Mouse (Mus musculus): ENCODE data around the gene Syne2. TPM values are rescaled to one million over a fixed set of nuclear protein-coding genes. Genes with fewer than 3 reads are reported as not detected.

Syne2 gene
- polyA plus RNA-seq, 1 experiment from 2014 or later, result 5.1 TPM

DNA sequence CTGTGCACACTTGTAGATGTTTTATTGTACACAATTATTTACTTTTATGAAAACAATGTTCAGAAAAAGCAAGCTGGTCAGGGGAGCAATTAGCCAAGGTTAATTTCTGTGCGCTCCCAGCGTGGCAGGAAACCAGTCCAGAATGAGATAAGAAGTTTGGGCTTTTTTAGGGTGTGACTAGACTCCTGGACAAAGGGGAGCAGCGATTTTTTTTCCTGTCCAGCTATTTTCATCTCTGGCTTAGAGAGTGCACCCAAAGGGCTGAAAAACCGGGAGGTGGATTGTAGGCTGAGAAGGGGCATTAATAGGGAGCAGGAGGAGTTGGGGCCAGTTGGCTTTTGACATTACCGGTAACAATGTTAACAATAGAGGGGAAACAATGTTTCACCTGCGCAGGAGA lies 3.4 kb upstream of the Syne2 start:
- no peak overlapping the region for H3K4me3 ChIP-seq (replicated peaks)
- no peak for DNase-seq
- no peaks in the 10 kb centered on the region for H3K36me3 ChIP-seq
- H3K27ac ChIP-seq, result no peak overlapping the region
- WGBS (ENCODE audit: insufficient replicate concordance), result 22% methylated on average over 6 of the region's 6 CpGs
- ATAC-seq (ENCODE audit: low read depth), result no peak
- H3K4me2 ChIP-seq, result no peak overlapping the region
- no peak overlapping the region for H3K9ac ChIP-seq
- H3K4me1 ChIP-seq (replicated peaks), result peaks cover 21% of the 10 kb centered on the region
- no peaks in the 10 kb centered on the region for H3K9me3 ChIP-seq (replicated peaks)
- peaks cover 49% of the 10 kb centered on the region for H3K27me3 ChIP-seq

DNA sequence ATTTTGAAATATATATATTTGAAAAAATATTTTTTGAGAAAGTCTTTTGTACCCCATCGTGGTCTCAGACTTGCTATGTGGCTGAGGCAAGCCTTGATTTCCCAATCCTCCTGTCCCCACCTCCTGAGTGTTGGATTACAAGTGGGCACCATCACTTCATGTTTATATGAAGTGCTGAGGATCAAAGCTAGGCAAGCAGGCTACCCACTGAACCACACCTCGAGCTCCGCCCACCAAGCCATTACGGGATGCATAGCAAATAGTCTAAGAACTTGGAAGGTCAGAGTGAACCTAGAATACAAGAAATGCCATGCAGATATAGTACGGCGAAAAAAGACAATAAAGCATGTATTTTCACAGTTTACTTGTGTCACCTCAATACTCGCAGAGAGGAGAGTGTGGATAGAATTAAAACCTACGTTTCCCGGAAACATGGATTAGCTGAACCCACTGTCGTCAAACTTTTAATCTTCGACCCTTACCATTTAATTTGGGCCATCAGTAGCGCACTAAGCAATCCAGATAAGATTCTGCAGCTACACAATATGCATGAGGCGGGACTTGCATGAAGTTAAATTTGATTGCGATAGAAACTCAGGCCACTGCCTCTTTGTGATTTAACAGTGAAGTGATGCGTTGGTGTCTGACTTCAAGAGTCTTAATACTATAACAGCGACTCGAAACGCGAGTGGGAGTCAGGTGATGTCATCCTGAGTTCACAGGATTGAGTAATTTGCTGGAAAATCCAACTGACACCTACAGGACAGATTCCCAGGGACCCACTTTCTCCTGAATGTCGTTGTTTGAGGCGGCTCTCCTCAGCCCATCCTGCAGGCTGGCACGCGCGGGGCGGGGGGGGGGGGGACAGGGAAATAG lies 715 bp upstream of the Syne2 start:
- no peak overlapping the region for H3K9ac ChIP-seq
- ATAC-seq (ENCODE audit: low read depth) (no peak), DNase-seq (no peak)
- 14% methylated on average over 25 of the region's 25 CpGs for WGBS (ENCODE audit: insufficient replicate concordance)
- no peak overlapping the region for H3K27ac ChIP-seq
- H3K4me1 ChIP-seq (replicated peaks), result peaks cover 21% of the 10 kb centered on the region
- no peaks in the 10 kb centered on the region for H3K36me3 ChIP-seq
- no peaks in the 10 kb centered on the region for H3K9me3 ChIP-seq (replicated peaks)
- peak overlapping the region; percentile 69 for H3K4me3 ChIP-seq (replicated peaks)
- peak overlapping the region; percentile 88 for H3K4me2 ChIP-seq
- H3K27me3 ChIP-seq, result peaks cover 75% of the 10 kb centered on the region

DNA sequence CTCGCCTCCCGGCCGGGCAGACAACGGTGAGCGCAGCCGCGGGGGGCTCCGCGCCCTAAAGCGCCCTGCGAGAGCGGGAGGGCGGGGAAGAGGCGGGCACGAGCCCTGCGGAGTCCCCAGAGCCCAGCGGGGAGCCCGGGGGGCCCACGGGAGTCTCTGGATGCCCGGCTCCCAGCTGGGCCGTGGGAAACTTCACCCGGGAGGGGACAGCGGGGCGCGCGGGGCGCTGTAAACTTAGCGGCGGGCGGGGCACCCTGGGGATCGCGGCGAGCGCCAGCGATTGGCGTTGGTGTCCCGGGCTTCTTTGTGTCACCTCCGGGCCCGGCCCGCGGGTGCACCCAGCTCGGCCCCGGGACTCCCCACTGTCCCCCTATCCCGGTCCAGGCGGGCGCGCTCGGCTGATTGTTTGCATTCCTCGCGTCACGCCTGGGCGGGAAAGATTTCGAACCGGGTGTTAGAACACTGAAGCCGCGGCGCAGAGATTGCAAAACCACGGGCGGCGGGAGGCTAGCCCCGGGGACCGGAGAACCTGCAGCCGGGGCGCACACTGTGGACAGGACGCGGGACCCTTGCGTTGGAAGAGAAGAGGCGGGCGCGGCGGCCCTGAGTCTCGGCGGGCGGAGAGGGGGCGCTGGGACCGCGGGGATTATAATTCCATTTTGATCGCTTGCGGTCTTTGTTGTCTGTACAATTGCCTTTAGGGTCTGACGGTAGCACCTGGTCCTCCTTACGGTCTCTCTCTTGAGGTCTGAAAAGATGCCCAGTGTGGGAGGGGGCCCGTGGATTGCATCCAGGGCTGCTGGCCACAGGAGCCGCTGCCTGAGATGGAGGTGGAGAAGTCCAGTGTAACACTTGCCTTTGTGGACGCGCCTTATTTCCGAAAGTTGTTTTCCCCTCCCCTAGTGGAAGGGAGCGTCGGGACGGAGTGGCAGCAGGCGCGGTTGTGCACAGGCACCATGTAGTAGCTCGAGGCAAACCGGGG lies 810 bp downstream of the Syne2 start:
- Histone ChIP-seq H3K27me3 (peaks cover 77% of the 10 kb centered on the region), H3K9me3 (replicated peaks) (no peaks in the 10 kb centered on the region), H3K4me2 (peak overlapping the region; percentile 88), H3K4me1 (replicated peaks) (peaks cover 21% of the 10 kb centered on the region), H3K9ac (peak overlapping the region; percentile 68), H3K36me3 (no peaks in the 10 kb centered on the region), H3K27ac (no peak overlapping the region), H3K4me3 (replicated peaks) (peak overlapping the region; percentile 69)
- WGBS (ENCODE audit: insufficient replicate concordance), result 1% methylated on average over 92 of the region's 93 CpGs
- peak; percentile 11 for DNase-seq
- ATAC-seq (ENCODE audit: low read depth), result peak; percentile 60

DNA sequence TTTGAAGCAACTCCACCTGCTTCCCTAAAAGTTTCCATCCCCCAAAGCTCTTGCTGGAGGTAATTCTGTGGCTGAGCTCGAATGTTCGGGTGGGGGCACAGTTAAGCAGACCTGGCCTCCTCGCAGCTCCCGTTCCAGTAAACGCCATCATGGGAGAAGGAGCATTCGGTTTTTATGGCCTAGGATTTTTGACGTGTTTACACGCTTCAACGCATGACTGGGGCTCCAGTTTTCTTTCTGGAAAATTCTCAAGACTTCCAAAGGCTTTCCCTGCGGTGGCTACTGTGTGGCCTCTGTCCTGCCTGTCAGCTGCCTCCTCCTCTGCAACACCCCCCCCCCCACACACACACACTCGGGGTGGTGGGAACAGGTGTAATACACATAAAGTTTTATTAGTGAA lies 1.5 kb downstream of the Syne2 start:
- Histone ChIP-seq H3K27me3 (peaks cover 77% of the 10 kb centered on the region), H3K4me3 (replicated peaks) (peak overlapping the region; percentile 69), H3K4me1 (replicated peaks) (peaks cover 21% of the 10 kb centered on the region), H3K27ac (no peak overlapping the region), H3K36me3 (no peaks in the 10 kb centered on the region), H3K9ac (no peak overlapping the region), H3K9me3 (replicated peaks) (no peaks in the 10 kb centered on the region), H3K4me2 (peak overlapping the region; percentile 88)
- 23% methylated on average over 11 of the region's 11 CpGs for WGBS (ENCODE audit: insufficient replicate concordance)
- ATAC-seq (ENCODE audit: low read depth), result no peak
- no peak for DNase-seq

DNA sequence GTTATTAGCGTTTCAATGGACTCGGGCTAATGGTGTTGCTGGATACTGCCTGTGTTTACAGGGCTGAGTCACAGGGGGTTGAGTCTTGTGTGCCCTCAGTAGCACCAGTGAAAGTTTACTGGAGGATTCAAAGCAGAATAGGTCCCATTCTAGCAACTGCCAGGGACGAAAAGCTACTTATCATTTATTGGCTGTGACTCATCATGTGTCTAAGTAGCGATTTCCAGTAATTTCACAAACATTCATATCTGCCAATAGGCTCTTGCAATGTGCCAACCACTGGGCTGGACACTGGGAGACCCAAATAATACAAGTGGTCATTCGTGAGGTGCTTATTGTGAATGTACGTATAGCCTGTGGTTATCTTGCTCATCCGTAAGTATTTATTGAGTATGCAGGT lies 2.3 kb downstream of the Syne2 start:
- H3K9ac ChIP-seq, result no peak overlapping the region
- no peaks in the 10 kb centered on the region for H3K9me3 ChIP-seq (replicated peaks)
- H3K27me3 ChIP-seq, result peaks cover 71% of the 10 kb centered on the region
- ATAC-seq (ENCODE audit: low read depth) (no peak), DNase-seq (no peak)
- H3K4me3 ChIP-seq (replicated peaks), result no peak overlapping the region
- 65% methylated on average over 7 of the region's 7 CpGs for WGBS (ENCODE audit: insufficient replicate concordance)
- H3K4me1 ChIP-seq (replicated peaks), result peaks cover 21% of the 10 kb centered on the region
- H3K36me3 ChIP-seq, result no peaks in the 10 kb centered on the region
- H3K27ac ChIP-seq, result no peak overlapping the region
- H3K4me2 ChIP-seq, result no peak overlapping the region

DNA sequence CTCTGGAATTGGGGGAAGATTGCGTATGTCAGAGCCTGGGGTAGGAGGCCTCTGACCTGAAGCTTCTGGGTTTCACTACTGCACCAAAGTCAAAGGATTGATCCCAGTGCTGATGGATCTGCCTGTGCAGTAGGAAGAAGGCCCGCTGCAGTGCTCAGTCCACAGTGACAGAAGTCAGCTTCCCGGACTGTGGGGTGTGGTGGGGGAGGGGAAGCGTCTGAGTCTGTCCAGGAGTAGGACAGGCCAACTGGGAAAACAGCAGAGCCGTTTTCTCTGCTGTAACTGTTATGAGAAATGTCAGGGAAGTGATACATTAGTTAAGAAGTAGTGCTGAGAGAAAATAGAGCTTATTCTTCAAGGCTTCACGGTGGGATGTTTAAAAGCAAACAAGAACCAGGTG lies 4.2 kb downstream of the Syne2 start:
- Histone ChIP-seq H3K4me1 (replicated peaks) (peaks cover 20% of the 10 kb centered on the region), H3K27ac (no peak overlapping the region), H3K36me3 (no peaks in the 10 kb centered on the region), H3K4me3 (replicated peaks) (no peak overlapping the region), H3K4me2 (no peak overlapping the region), H3K27me3 (peaks cover 54% of the 10 kb centered on the region), H3K9ac (no peak overlapping the region), H3K9me3 (replicated peaks) (no peaks in the 10 kb centered on the region)
- 45% methylated on average over 6 of the region's 6 CpGs for WGBS (ENCODE audit: insufficient replicate concordance)
- no peak for ATAC-seq (ENCODE audit: low read depth)
- DNase-seq, result no peak

DNA sequence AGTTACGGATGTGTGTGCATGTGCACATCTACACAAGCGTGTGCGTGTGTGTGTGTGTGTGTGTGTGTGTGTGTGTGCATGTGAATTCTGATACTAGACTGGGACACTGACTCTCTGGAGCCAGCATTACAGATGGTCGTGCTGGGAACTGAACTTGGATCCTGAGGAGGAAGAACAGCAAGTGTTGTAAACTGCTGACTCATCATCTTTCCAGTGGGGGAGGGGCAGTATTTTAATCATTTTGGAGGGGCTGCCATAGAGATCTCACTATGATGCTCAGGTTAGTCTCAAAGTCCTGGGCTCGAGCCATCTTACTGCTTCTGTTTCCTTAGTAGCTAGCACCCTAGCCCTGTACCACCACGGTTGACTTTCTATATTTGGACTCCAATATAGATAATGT lies 5.5 kb downstream of the Syne2 start:
- Histone ChIP-seq H3K4me3 (replicated peaks) (no peak overlapping the region), H3K9me3 (replicated peaks) (no peaks in the 10 kb centered on the region), H3K27me3 (peaks cover 50% of the 10 kb centered on the region), H3K4me1 (replicated peaks) (peaks cover 7% of the 10 kb centered on the region), H3K4me2 (no peak overlapping the region), H3K36me3 (no peaks in the 10 kb centered on the region), H3K9ac (no peak overlapping the region), H3K27ac (no peak overlapping the region)
- ATAC-seq (ENCODE audit: low read depth) (no peak), DNase-seq (no peak)
- 60% methylated on average over 6 of the region's 6 CpGs for WGBS (ENCODE audit: insufficient replicate concordance)

DNA sequence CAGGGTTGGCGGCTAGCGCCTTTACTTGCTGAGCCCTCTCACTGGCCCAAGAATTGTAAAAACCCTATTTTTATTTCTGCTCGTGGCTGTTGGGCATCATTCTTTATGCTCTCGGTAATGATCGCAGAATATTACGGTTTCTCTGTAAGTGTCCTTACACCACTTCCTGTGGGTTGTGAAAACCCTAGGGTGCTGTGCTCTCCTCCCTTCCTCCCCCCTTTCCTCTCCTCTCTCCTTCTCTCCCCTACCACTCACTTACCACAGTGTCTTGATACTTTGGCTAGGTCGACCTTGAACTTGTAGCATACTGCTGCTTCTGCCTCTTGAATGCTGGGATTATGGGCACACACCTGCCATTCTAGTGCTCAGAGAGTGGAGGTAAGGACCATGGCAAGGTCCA lies 7.5 kb downstream of the Syne2 start:
- H3K27me3 ChIP-seq, result peaks cover 30% of the 10 kb centered on the region
- H3K9ac ChIP-seq, result no peak overlapping the region
- WGBS (ENCODE audit: insufficient replicate concordance), result 59% methylated on average over 7 of the region's 7 CpGs
- H3K4me3 ChIP-seq (replicated peaks), result no peak overlapping the region
- H3K27ac ChIP-seq, result no peak overlapping the region
- ATAC-seq (ENCODE audit: low read depth) (no peak), DNase-seq (no peak)
- no peaks in the 10 kb centered on the region for H3K36me3 ChIP-seq
- H3K9me3 ChIP-seq (replicated peaks), result no peaks in the 10 kb centered on the region
- H3K4me2 ChIP-seq, result no peak overlapping the region
- no peaks in the 10 kb centered on the region for H3K4me1 ChIP-seq (replicated peaks)

DNA sequence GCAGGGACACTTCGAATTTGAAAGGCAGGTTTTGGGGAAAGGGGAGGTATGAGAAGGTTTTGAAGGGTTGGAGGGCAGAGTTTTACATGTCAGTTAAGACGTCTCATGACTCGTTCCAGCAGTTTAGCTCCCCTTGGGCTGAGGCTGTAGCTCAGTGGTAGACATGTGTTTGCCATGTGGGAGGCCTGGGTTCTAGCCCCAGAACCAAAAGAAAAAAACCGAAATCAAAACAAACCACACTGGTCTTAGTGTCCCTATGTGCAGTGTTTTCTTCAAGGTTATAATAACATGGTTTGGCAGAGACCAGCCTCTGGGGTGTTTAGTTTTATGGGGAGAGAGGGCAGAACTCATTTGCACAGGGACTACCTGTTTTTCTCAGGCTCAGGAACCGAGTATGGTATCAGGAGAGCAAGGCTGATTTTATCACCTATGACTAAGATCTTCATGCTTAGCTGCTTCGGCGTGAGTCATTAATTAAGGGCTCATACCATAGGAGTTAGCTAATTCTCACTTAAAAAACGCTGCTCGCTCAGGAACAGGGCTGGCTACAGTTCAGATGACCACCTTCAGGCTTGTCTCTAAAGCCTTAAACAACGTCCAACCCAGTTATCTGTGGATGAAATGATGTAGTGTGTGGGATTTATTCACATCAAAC lies 8.9 kb downstream of the Syne2 start:
- ATAC-seq (ENCODE audit: low read depth), result no peak
- 52% methylated on average over 10 of the region's 10 CpGs for WGBS (ENCODE audit: insufficient replicate concordance)
- DNase-seq, result no peak

DNA sequence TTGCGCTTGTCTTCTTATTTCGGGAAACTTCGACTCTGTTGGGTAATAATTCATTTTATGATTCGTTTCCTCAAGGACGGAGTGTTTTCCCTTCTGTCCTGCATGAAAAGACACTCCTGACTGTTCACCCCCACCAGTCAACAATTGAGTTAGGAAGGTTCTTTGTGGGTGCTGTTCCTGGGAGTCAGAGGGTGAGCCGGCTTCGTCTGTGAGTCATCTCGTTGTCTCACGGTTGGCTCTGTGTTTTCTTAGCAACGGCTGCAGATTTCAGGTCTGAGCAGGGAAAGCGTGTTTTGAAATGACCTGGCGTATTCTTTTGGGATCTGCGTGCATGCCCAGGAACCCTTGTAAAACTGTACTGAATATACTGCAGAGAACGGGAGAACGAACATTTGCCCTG lies 9.8 kb downstream of the Syne2 start:
- Histone ChIP-seq H3K27ac (no peak overlapping the region), H3K4me1 (replicated peaks) (no peaks in the 10 kb centered on the region), H3K9ac (no peak overlapping the region), H3K36me3 (no peaks in the 10 kb centered on the region), H3K4me3 (replicated peaks) (no peak overlapping the region), H3K9me3 (replicated peaks) (no peaks in the 10 kb centered on the region), H3K4me2 (no peak overlapping the region), H3K27me3 (0 out of 2 replicates have a peak, but pooled peaks cover 11% of the 10 kb centered on the region)
- WGBS (ENCODE audit: insufficient replicate concordance), result 78% methylated on average over 15 of the region's 15 CpGs
- DNase-seq (no peak), ATAC-seq (ENCODE audit: low read depth) (no peak)

More for the DNA sequence above, 8.9 kb downstream of the Syne2 start:
- no peaks in the 10 kb centered on the region for H3K36me3 ChIP-seq
- H3K27ac ChIP-seq, result no peak overlapping the region
- peaks cover 17% of the 10 kb centered on the region for H3K27me3 ChIP-seq
- H3K9me3 ChIP-seq (replicated peaks), result no peaks in the 10 kb centered on the region
- no peak overlapping the region for H3K9ac ChIP-seq
- no peak overlapping the region for H3K4me3 ChIP-seq (replicated peaks)
- H3K4me1 ChIP-seq (replicated peaks), result no peaks in the 10 kb centered on the region
- H3K4me2 ChIP-seq, result no peak overlapping the region

DNA sequence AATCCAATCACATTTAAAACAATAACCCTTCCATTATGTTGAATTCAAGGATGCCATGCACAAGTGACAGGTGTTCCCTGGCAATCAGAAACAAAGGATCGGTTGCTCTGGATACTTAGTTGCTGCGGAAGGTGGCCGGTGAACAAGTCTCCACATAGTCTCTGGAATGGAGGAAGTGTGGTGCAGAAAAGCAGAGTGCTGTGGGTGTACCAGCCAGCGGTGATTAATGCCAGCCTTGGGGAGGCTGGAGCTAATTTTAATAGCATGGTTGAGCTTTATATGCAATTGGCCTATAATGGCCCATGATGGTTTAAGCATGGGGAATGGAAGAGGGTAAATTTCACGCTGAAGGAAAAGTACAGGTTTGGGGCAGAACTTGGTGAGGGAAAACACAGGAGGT lies 11.7 kb downstream of the Syne2 start:
- Histone ChIP-seq H3K4me1 (replicated peaks) (0 out of 2 replicates have a peak, but pooled peaks cover 6% of the 10 kb centered on the region), H3K9ac (no peak overlapping the region), H3K27ac (no peak overlapping the region), H3K4me3 (replicated peaks) (no peak overlapping the region), H3K4me2 (no peak overlapping the region), H3K9me3 (replicated peaks) (no peaks in the 10 kb centered on the region), H3K27me3 (peaks cover 18% of the 10 kb centered on the region; the same call in 1 of the 2 replicates), H3K36me3 (no peaks in the 10 kb centered on the region)
- 64% methylated on average over 5 of the region's 5 CpGs for WGBS (ENCODE audit: insufficient replicate concordance)
- DNase-seq, result no peak
- no peak for ATAC-seq (ENCODE audit: low read depth)
